Mouse (Mus musculus) c-Kit-positive CD71-negative TER-119-negative erythroid progenitor cells, embryonic 14.5 days (primary cell): ENCODE data around the gene Epb42.
"Not testable (repeated sequence)": the region's sequence is repeated elsewhere in the genome, so short reads cannot be mapped to it uniquely, and the experiment has no call there.

Experiments used
- DNase-seq: peaks from one replicate; pipeline ENCODE4 v3.0.0-alpha.2; 2013; ENCODE audit warnings: low read depth

Epb42 gene

GRCm38 (mm10) chr2:121036733-121037341 lies at the start of gene Epb42:
Gene Epb42 (minus strand): TSS chr2:121037072.
- DNase-seq: peak; percentile 22

GRCm38 (mm10) chr2:121085480-121086185 lies 48.8 kb upstream of the Epb42 start, which contains the start of gene Tgm5:
Gene Tgm5 (minus strand): TSS chr2:121085841.
- no peak for DNase-seq

- no peak for DNase-seq
These were observed 45.8 kb upstream of the Epb42 start for GRCm38 (mm10) chr2:121082626-121083025.

- no peak for DNase-seq
These were observed 37.9 kb upstream of the Epb42 start for GRCm38 (mm10) chr2:121074747-121075146.

GRCm38 (mm10) chr2:121071871-121072270 lies 35.0 kb upstream of the Epb42 start:
- DNase-seq: no peak

- DNase-seq: no peak
These were observed 32.6 kb upstream of the Epb42 start for GRCm38 (mm10) chr2:121069506-121069905.

- no peak for DNase-seq
These were observed 30.2 kb upstream of the Epb42 start for GRCm38 (mm10) chr2:121067116-121067515.

- no peak for DNase-seq
These were observed 24.4 kb upstream of the Epb42 start for GRCm38 (mm10) chr2:121061315-121061714.

- DNase-seq: no peak
These were observed 21.1 kb upstream of the Epb42 start for GRCm38 (mm10) chr2:121057997-121058396.

GRCm38 (mm10) chr2:121055915-121056314 lies 19.0 kb upstream of the Epb42 start:
- no peak for DNase-seq

GRCm38 (mm10) chr2:121054060-121054459 lies 17.2 kb upstream of the Epb42 start:
- DNase-seq: no peak

GRCm38 (mm10) chr2:121052176-121052575 lies 15.3 kb upstream of the Epb42 start:
- DNase-seq: no peak

GRCm38 (mm10) chr2:121045653-121046052 lies 8.8 kb upstream of the Epb42 start:
- DNase-seq: no peak

- DNase-seq: peak; percentile 16
These were observed 4.2 kb upstream of the Epb42 start for GRCm38 (mm10) chr2:121041098-121041497.

GRCm38 (mm10) chr2:121039382-121039781 lies 2.5 kb upstream of the Epb42 start:
- DNase-seq: no peak

GRCm38 (mm10) chr2:121038851-121039250 lies 2.0 kb upstream of the Epb42 start:
- DNase-seq: not testable (repeated sequence)

- DNase-seq: no peak
These were observed 14.0 kb downstream of the Epb42 start for GRCm38 (mm10) chr2:121022918-121023317.

- DNase-seq: no peak
These were observed 19.7 kb downstream of the Epb42 start for GRCm38 (mm10) chr2:121017151-121017550.

- DNase-seq: no peak
These were observed 20.6 kb downstream of the Epb42 start for GRCm38 (mm10) chr2:121016226-121016625.

- no peak for DNase-seq
These were observed 21.4 kb downstream of the Epb42 start for GRCm38 (mm10) chr2:121015507-121015906.

GRCm38 (mm10) chr2:121012676-121013075 lies 24.2 kb downstream of the Epb42 start:
- no peak for DNase-seq

- no peak for DNase-seq
These were observed 27.7 kb downstream of the Epb42 start for GRCm38 (mm10) chr2:121009071-121009677.

GRCm38 (mm10) chr2:121008664-121009007 lies 28.2 kb downstream of the Epb42 start:
- DNase-seq: no peak
